Mouse (Mus musculus): ENCODE results near the gene AI661453. TPM values are rescaled to one million over a fixed set of nuclear protein-coding genes. Genes with fewer than 3 reads are reported as not detected.
"Not testable (repeated sequence)": the region's sequence is repeated elsewhere in the genome, so short reads cannot be mapped to it uniquely, and the experiment has no call there.

AI661453 gene
- total RNA-seq, 2 experiments from 2014 or later, result 0.66 to 0.77 TPM

GRCm38 (mm10) chr17:47501531-47501930 is 65.1 kb downstream of the AI661453 start:
- no peak for DNase-seq (ENCODE audit: low spot score in 2 of 2)

GRCm38 (mm10) chr17:47501946-47502706 is 65.7 kb downstream of the AI661453 start, which contains the start of gene Taf8:
Taf8 (minus strand) TSS chr17:47502292.
- DNase-seq (ENCODE audit: low spot score in 2 of 2), result peak; percentile 87 to 89

DNA sequence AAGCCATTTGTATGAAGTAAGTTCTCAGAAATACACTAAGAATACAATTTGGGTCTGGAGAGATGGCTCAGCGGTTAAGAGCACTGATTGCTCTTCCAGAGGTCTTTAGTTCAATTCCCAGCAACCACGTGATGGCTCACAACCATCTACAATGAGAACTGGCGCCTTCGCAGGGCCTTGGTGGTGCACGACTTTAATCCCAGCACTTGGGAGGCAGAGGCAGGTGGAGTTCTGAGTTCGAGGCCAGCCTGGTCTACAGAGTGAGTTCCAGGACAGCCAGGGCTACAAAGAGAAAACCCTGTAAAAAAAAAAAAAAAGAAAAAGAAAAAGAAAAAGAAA is 66.3 kb downstream of the AI661453 start:
- not testable (repeated sequence) for DNase-seq (ENCODE audit: low spot score in 2 of 2)

DNA sequence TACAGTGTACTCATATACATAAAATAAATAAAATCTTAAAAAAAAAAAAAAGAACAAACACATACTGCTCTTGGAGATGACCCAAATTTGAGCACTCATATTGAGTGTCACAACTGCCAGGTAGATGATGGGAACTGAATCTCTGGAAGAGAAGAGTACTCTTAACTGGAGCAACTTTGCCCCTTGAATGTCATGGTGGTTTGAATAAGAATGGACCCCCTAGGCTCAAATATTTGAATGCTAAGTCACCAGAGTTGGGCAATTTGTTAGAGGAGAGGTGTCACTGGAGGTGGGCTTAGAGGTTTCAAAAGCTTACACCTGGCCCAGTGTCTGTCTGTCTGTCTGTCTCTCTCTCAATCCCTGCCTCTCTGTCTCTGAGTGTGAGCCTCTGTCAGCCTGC is 67.3 kb downstream of the AI661453 start:
- DNase-seq (ENCODE audit: low spot score in 2 of 2), result no peak

DNA sequence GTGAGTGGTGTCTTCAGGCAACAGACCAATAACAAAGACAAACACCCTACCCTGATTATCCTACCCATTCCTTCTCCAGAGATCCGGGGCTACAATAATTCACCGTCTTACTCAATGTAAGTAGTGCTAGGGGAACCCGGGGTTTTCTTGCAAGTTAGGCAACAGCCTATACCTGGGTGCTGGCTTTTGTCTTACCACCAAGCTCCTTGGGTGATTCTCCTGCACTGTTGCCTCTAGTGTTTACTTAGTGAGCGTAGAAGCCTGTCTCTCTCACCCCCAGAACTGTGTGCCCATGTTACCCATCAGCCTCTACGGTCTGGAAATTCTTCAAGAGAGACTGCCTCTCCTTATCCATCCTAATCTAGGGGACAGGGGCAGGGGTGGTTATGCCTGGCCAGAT is 67.8 kb downstream of the AI661453 start:
- no peak for DNase-seq (ENCODE audit: low spot score in 2 of 2)

DNA sequence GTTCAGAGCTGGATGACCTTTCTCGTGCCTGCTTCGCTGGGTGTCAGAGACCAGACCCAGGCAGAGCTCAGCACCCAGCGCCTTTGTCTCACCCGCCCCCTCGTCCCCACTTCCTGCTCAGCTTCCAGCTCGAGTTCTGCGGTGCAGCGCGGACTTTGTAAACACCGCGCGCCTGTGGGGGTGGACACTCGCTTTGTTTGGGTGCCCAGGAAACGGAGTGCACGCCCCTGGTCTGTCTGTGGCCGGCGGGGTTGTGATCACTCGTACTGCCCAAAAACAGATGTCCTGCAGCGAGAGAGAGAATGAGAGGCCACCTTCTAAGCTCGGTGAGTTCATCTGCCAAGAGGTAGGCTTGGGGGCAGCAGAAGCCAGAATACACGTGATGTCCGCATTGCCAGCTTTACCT is 68.5 kb downstream of the AI661453 start, which contains the start of gene Ccnd3:
Ccnd3 (plus strand) TSS at position 111 of the 406 bp plus-strand sequence.
- DNase-seq (ENCODE audit: low spot score in 2 of 2), result peak; percentile 63 to 71

- no peak for DNase-seq (ENCODE audit: low spot score in 2 of 2)
Observed at GRCm38 (mm10) chr17:47505566-47505965, 69.2 kb downstream of the AI661453 start.

DNA sequence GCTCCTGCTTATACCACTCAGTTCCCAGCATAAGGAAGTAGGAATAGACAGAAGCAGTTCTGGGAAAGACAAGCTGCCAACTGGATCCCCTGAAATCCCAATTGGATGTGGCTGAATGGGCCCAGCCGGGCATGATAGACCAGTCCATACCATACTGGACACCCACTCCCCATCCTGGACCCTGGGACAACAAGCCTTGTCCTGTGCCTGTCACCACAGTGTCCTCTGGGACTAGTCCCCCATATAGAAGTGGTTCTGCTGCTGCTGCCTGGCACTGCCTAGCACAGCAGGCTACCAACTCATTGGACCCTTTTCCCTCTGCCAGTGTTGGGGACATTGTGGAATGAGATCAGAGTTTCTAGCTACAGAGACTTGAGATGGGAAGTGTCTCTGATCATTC is 69.6 kb downstream of the AI661453 start:
- no peak for DNase-seq (ENCODE audit: low spot score in 2 of 2)

DNA sequence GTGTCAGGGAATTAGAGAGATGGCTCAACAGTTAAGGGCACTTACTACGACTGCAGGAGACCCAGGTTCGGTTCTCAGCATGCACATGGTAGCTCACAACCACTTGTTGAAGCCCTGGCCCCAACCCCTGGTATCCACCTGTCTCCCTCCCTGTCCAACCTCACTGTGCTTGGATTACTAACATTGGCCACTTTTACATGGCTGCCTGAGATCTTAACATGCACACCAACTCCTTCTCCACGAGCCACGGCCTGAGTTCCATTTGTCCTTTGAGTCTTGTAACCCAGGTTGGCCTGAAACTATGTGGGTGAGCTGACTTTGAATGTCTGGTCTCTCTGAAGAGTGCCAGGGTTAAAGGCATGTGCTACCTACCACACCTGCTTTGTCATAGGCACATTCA is 70.3 kb downstream of the AI661453 start:
- no peak for DNase-seq (ENCODE audit: low spot score in 2 of 2)

GRCm38 (mm10) chr17:47507523-47507922 is 71.1 kb downstream of the AI661453 start:
- no peak for DNase-seq (ENCODE audit: low spot score in 2 of 2)

DNA sequence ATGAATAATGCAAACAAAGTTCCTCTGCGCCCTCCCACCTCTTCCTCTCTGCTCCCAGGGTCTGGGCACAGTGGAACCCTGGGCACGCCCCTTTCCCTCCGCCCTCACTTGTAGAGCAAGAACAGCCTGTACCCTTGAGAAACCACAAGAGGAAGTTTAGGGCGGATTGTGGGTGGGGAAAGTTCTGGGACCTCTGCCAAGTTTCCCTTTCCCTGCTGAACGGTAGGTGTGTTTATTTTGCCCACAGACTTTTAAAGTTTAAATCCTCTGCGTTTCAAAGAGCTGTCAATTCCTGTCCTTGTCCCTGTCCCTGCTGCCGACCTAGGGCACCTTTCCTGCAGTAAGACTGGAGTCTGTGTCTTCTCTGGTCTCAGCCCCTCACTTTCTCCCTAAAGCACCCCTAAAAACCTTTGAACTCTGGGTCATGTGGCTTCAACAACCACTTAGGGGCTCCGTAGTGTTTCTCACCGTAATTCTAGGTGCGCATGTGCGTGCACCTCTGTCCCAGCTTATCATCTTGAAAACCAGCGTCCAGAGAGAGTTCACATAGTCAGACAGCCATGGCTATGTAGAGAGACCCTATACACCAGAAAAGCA is 71.7 kb downstream of the AI661453 start:
- DNase-seq (ENCODE audit: low spot score in 2 of 2), result peak; percentile 85 to 89

DNA sequence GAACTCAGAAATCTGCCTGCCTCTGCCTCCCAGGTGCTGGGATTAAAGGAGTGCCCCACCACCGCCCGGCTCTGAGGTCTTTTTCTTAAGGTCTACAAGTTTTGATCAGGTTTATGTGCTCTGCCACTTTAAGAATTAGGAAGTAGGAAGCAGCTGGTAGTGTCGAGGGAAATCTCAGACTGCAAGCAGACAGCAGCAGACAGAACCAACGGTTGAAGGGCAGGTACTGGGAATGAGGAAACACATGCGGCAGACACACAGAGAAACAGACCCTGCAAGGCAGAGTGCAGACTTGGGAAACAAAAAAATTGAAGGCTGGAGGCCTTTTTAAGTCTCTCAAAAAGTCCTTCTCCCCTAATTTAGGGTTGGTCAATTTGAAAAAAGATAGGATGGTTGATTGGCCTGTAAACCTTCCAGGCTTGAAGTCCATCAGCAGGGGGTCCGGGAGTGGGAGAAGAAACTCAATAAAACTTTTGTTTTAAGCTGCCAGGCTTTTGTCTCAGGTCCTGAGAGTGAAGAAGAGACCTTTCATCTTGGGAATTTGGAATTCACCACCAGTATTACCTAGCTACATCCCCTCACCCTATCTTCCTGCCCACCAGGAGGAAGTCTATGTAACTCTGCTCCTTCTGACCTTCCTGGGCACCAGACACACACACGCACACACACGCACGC is 72.8 kb downstream of the AI661453 start:
- no peak for DNase-seq (ENCODE audit: low spot score in 2 of 2)

GRCm38 (mm10) chr17:47511111-47512020 is 75.0 kb downstream of the AI661453 start:
- DNase-seq (ENCODE audit: low spot score in 2 of 2), result peak; percentile 99

DNA sequence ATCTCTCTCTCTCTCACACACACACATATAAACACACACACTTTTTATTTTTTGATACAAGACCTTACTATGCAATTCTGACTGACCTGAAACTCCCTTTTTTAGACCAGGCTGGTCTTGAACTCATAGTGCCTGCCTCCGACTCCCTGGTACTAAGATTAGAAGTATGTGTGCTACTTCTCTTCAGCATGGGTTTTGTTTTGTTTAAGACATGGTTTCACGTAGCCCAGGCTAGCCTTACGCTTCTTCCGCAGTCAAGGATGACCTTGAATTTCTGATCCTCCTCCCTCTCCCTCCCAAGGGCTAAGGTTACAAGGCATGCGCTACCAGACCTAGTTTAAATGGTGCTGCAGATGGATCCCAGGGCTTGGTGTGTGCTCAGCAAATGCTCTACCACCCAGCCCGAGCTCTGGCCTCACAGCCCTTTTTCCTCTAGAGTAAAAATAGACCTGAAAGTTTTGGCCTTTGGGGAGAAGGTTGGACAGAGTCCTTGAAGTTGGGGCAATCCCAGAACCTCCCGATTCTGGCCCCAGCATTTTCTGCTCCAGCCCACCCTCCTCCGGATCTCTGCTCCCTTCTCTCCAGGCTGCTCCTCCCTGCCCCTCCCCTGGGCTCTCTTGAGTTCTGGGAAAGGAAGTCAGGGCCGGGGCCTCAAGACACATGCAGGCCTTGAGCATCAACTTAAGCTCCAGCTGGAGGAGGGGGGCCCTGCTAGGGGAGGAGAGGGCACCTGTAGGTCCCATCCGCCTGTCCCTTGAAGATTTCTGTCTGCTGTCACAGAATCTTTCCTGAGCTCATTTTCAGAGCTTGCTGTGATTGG is 76.8 kb downstream of the AI661453 start:
- DNase-seq (ENCODE audit: low spot score in 2 of 2), result no peak

DNA sequence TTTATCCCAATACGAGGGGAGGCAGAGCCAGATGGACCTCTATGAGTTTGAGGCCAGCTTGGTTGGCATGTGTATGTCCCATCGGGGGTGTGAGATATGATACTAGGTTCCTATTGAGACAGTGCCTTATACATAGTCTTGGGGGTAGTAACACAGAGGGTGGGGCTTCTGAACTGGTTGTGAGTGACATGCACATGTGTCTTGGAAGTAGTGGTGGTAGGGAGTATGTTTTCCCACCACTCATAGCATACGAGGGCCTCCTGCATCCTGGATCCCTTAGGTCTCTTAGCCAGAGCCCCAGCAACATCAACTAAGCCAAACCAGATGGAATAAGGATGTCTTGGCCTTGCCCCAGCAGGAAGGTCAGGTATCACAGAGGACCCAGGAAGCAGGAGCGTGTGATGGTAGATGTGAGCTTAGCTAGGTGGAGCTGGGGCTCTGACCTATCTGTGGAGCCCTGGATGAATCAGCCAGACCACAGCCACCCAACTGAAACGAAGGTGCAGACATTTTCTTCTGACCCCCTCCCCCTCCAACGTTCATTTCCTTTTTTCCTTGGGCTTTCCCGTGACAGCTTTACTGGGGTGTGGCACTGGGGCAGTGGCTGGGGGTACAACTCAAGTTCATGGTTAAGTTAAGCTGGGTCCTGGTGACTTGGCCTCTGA is 78.9 kb downstream of the AI661453 start:
- no peak for DNase-seq (ENCODE audit: low spot score in 2 of 2)

DNA sequence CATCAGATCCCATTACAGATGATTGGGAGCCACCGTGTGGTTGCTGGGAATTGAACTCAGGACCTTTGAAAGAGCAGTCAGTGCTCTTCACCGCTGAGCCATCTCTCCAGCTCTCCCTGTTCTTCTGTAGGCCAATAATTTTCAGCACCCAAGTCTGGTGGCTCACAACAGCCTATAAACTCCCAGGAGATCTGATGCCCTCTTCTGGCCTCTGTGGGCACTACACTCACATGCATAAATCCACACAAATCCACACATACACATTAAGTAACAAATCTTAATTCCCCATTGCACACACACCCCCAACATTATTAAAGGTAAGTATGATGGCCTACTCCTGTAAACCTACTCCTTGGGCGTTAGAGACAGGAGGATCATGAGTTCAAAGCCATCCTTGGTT is 79.8 kb downstream of the AI661453 start:
- DNase-seq (ENCODE audit: low spot score in 2 of 2), result no peak

- DNase-seq (ENCODE audit: low spot score in 2 of 2), result no peak
Observed at GRCm38 (mm10) chr17:47518205-47518604, 81.8 kb downstream of the AI661453 start.

Data from adrenal gland, adult 18-20 months (tissue).